Mouse (Mus musculus) lung, adult 2 months (tissue): ENCODE data around the gene Esrrg. TPM values are rescaled to one million over a fixed set of nuclear protein-coding genes. Genes with fewer than 3 reads are reported as not detected.

Experiments
- DNase-seq: peaks from one replicate; pipeline ENCODE4 v3.0.0; 2022
- H3K4me1 ChIP-seq: fragments of 200-500 bp; 2 replicates; pipeline ENCODE4 v1.6.1; 2011; ENCODE audit warnings: low read length; ENCODE audit not compliant: control insufficient read depth, insufficient read depth
- H3K4me3 ChIP-seq: fragments of 200-500 bp; replicated peaks from 2 replicates; pipeline ENCODE3; 2011; ENCODE audit warnings: low read depth, mild to moderate bottlenecking, control low read depth, low read length; ENCODE audit errors: extremely low read depth
- CTCF ChIP-seq: fragments of 200-500 bp; IDR thresholded peaks from 2 replicates; pipeline ENCODE4 v1.5.1; 2011; ENCODE audit warnings: mild to moderate bottlenecking, low read length, control low read depth; ENCODE audit not compliant: insufficient read depth
- POLR2A ChIP-seq: fragments of 200-500 bp; IDR thresholded peaks from 2 replicates; pipeline ENCODE4 v1.6.1; 2011; ENCODE audit warnings: low read depth, mild to moderate bottlenecking, control low read depth, low read length, borderline replicate concordance; ENCODE audit errors: extremely low read depth
- WGBS: fragments of 180-500 bp; shearing (Covaris S2); methylation state at CpG from one replicate; pipeline ENCODE4 v1.1.7; 2018; 5-methylcytosine and 5-hydroxymethylcytosine counted together
- polyA plus RNA-seq: library from polyadenylated mRNA; depleted of rRNA; stranded (reverse); fragments of >200 nt; gene quantifications from 2 replicates; pipeline ENCODE4 v1.2.3, GENCODE M21; 2012

The Esrrg gene
- polyA plus RNA-seq, 1 experiment: 1.3 TPM

DNA sequence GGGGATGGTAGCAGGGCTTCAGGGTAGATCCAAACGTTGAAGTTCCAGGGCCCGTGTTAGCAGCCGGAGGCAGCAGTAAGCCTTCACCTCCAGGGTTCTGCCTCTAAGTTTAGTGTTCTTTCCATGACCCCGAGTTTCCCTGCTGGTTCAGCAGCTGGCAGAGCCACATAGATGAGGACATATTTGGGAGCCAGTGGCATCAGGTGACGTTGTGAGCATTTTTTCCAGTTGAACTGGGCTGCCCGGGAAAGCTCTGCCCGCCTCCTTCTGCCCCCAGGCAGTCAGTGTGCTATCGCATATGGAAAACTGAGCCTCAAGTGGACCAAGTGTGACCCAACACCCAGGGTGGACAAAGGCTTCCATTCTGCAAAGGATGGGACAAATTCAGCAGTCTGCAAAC lies 36.7 kb downstream of the Esrrg start:
- Histone ChIP-seq H3K4me1 (no peaks in the 10 kb centered on the region), H3K4me3 (no peak overlapping the region)
- TF ChIP-seq CTCF (no peak), POLR2A (no peak)
- DNase-seq: no peak
- 91% methylated on average over 8 of the region's 8 CpGs for WGBS

DNA sequence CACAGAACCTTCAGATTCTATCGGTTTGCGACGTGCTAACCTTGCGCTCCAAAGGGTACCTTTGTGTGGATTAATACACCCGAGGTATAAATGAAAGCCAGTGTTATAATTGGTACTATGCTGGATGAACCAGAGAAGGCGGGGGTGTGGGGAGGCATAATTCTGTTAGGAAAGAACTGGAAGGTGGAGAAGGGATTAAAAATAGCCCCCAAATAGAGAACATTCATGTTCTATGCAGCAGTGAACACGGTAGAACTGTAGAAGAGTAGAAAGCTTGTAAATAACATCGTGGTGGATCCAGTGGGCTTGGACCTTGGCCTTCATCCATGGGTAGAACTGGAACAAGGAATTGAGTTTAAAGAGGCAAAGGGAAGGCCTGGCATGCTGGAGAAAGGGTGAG lies 40.0 kb downstream of the Esrrg start:
- no peak overlapping the region for H3K4me3 ChIP-seq
- 92% methylated on average over 8 of the region's 8 CpGs for WGBS
- TF ChIP-seq CTCF (no peak), POLR2A (no peak)
- no peaks in the 10 kb centered on the region for H3K4me1 ChIP-seq
- no peak for DNase-seq

DNA sequence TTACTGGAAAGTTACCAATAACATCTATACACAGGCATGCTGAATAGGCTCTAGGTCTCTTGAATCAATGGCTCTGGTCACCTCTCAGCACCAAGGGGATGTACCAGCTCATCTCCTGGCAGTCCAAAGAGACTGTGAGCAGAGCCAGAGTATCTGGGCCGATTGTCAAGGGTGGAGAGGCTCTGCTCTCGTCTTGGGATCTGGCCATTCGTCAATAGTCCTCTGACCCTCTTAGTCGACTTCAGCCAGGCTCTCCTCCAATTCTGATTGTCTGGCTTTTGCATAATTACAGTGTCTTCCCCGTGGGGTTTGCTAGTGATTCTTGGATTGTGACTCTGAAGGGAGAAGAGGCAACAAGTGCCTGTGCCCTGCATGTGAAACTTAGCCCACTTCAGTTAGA lies 41.3 kb downstream of the Esrrg start:
- 54% methylated on average over 5 of the region's 5 CpGs for WGBS
- DNase-seq: no peak
- Histone ChIP-seq H3K4me1 (no peaks in the 10 kb centered on the region), H3K4me3 (no peak overlapping the region)
- TF ChIP-seq CTCF (no peak), POLR2A (no peak)

DNA sequence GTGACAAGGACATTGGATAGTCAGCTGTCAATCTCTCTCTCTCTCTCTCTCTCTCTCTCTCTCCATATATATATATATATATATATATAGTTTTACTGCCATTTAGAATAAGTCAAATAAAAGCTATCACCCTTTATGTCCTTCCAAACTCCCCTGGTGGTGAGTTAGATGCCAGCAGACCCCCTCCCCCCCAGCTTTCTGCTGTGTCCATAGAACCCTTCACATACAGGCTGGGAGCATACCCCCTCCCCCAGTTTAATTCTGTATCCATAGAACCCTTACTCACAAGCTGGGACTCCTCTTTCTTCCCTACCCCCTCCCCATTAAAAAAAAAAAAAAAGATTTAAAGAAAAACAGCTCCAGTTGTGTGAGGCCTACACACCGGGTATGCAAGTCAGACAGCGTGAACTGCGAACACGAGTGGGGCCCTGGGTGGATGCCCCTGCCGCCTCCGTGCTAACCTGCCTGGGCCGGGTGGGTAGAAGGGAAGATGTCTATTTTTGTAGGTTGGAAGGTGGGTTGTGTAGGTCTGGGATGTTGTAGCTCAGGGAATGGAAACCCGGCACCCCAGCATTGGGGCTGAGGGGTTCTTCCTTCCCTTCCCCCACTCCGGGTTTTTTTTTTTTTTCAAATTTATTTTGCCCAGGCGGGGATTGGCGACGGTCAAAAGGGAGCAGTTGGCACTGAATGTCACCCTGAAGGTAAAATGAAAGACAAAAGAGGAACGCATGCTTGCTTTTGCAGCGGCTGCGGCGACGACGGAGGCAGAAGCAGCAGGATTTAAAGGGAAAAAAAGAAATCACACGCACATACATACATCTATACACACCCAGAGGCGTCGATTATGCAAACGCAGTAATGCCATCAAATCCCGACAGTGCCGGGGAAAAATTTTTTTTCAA lies 42.4 kb downstream of the Esrrg start:
- DNase-seq: no peak
- H3K4me3 ChIP-seq: peak overlapping the region; percentile 41
- TF ChIP-seq CTCF (no peak), POLR2A (no peak)
- H3K4me1 ChIP-seq: no peaks in the 10 kb centered on the region
- WGBS: 27% methylated on average over 24 of the region's 24 CpGs

DNA sequence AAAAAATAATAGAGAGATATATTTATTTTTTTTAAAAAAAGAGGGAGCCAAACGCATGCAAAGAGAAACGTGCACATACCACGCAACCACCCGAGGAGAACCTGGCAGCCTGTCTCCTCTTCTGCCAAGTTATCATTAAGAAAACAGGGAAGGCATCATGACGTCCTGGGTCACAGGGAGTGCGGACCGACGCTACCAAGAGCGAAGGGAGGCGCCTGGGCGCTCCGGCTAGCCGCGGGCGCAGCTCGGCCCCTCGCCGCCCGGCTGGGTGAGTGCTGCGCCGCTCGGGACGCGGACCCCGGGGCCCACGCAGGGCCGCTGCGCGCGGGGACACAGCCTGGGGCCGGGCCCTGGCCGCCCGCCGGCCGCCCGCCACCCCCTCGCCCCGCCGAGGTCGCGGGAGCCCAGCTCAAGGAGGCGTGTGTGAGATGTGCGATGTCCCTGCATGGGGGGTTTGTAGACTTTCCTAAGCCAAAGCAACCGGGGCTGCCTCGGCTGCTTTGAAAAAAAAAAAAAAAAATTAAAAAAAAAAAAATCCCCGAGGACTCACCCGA lies 43.2 kb downstream of the Esrrg start:
- peak; percentile 14 for DNase-seq
- no peaks in the 10 kb centered on the region for H3K4me1 ChIP-seq
- TF ChIP-seq CTCF (no peak), POLR2A (no peak)
- WGBS: 2% methylated on average over 47 of the region's 47 CpGs
- H3K4me3 ChIP-seq: peak overlapping the region; percentile 62

DNA sequence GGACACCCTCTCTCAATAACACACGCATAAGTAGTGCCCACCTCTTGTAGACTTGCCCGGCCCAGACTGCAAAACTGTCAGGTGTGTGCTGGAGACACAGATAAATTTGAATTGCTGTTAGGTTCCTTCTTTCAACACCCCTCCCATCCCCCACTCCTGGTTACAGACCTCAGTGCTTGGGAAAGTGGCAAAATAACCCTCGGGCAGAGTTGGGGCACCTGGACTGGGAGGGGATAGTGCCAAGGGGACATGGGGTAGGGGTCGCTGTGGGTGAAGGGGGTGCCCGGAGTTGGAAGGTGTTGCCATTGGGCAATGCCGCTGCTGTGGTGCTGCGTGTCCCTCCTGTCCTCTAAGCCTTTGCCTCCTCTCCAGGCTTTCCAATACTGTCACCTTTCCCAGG lies 43.9 kb downstream of the Esrrg start:
- TF ChIP-seq POLR2A: no peak
- TF ChIP-seq CTCF: no peak

DNA sequence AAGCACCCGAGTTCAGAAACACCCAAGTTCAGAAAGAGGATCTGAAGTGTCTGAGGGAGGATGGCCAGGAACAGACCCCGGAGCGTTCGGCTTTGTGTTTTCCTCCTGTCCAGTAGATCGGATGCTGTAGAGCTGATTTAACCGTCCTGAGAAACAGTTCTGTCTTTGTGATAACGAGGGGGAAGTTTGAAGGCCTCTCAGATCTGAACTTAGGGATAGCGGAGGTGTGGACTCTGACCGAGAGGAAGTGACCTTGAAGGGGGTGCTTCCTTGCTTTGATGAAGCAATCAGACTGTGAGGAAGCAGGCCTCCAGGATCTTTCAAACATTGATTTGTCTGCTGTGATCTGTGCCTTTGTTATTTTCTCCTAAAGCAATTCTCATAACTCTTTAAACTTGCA lies 44.8 kb downstream of the Esrrg start:
- H3K4me3 ChIP-seq: no peak overlapping the region
- no peak for DNase-seq
- TF ChIP-seq POLR2A: no peak
- no peak for TF ChIP-seq CTCF
- 29% methylated on average over 9 of the region's 9 CpGs for WGBS
- H3K4me1 ChIP-seq: no peaks in the 10 kb centered on the region

More for the DNA sequence above, 43.9 kb downstream of the Esrrg start:
- Histone ChIP-seq H3K4me1 (no peaks in the 10 kb centered on the region), H3K4me3 (no peak overlapping the region)
- 25% methylated on average over 7 of the region's 7 CpGs for WGBS
- no peak for DNase-seq

DNA sequence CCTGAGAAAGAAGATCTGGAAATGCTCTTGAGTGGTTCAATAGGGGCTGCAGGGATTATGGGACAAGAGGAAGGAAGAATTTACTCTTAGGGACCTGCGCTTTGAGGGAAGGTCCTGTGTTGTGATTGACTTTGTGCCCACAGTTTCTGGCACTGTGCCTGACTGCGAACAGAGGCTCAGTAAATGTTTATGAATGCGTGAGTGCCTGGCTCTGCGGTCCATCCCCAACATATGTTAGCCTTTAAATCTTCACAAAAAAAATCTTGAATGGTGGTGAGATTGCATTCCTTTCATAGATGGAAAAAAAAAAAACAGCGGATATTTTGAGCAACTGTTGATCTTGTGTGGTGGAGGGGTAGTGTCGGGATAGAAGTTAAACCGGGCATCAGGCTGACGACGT lies 52.4 kb downstream of the Esrrg start:
- TF ChIP-seq CTCF (no peak), POLR2A (no peak)
- Histone ChIP-seq H3K4me3 (no peak overlapping the region), H3K4me1 (no peaks in the 10 kb centered on the region)
- DNase-seq: no peak
- 37% methylated on average over 9 of the region's 9 CpGs for WGBS

DNA sequence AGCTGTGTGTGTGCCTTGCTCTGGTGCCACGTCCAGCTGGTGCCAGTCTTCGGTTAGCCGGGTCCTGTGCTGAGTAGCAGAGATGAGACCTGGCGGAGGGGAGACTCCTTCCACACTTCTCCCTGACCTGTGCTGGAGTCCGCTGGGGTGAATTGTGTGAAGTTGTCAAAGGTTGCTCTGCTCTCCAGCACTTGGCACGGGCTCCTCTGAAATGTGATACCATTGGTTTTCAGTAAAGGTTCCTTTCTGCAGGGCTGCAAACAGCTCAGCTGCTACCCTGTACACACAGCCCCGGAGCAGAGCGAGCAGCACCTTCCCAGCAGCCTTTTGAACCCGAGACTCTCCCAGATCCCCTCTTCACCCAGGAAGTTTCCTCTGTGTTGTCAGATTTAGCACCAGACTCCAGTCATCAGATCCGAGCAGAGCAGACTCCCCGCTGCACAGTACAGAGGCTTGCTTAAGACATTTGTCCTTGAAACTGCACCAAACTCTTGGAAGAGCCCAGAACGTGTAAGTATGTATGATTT lies 53.6 kb downstream of the Esrrg start:
- TF ChIP-seq POLR2A (no peak), CTCF (no peak)
- no peaks in the 10 kb centered on the region for H3K4me1 ChIP-seq
- WGBS: 39% methylated on average over 12 of the region's 12 CpGs
- DNase-seq: no peak
- H3K4me3 ChIP-seq: no peak overlapping the region

DNA sequence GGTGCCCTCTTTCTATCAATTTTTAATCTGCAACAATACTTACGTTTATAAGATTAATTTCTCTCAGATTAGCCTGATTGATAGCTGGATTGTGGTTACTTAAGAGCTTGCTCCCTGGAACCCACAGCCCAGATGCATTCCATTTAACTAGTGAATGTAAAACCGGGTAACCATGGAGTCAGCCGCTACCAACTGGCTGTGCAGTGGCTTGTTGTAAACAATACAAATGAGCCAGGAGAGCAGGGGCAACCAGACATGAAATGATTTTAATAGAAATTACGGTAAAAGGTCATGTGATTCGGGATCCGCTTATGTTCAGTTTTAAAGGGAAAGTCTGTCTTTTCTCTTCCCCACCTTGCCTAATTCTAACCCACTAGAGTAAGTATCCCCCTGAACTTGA lies 54.8 kb downstream of the Esrrg start:
- DNase-seq: no peak
- no peaks in the 10 kb centered on the region for H3K4me1 ChIP-seq
- no peak for TF ChIP-seq POLR2A
- TF ChIP-seq CTCF: no peak
- 78% methylated on average over 6 of the region's 6 CpGs for WGBS
- no peak overlapping the region for H3K4me3 ChIP-seq
